Mouse (Mus musculus): ENCODE measurements at regions not wholly inside any gene's neighbourhood (a gene's known extent, or its start where the extent isn't known, plus 50 kb on each side); places are given as distances from the start of the nearest gene placed in this dataset.
A peak's percentile ranks its signal among the peaks of the same experiment; 100 is the strongest.

- H3K4me1 ChIP-seq (ENCODE audit: control insufficient read depth, insufficient read depth, low read length), result no peaks in the 10 kb centered on the region
- H3K9me3 ChIP-seq (ENCODE audit: control insufficient read depth, low read length), result no peaks in the 10 kb centered on the region
- DNase-seq (no peak), ATAC-seq (ENCODE audit: low FRiP score, low TSS enrichment) (no peak)
- no peak overlapping the region for H3K4me3 ChIP-seq (replicated peaks; ENCODE audit: low read depth, low read length)
- H3K4me2 ChIP-seq (ENCODE audit: low read length), result no peak overlapping the region
- no peak overlapping the region for H3K27ac ChIP-seq (replicated peaks; ENCODE audit: low read depth, low read length)
- H3K9ac ChIP-seq (replicated peaks; ENCODE audit: low read length), result no peak overlapping the region
- no peaks in the 10 kb centered on the region for H3K36me3 ChIP-seq (ENCODE audit: control insufficient read depth, insufficient read depth, low read length)
- H3K27me3 ChIP-seq (ENCODE audit: control insufficient read depth, insufficient read depth, low read length), result no peaks in the 10 kb centered on the region
These were observed 156.8 kb upstream of the Fshr start for GRCm38 (mm10) chr17:89357241-89357640.

- Histone ChIP-seq H3K4me2 (ENCODE audit: low read length) (no peak overlapping the region), H3K27ac (replicated peaks; ENCODE audit: low read depth, low read length) (no peak overlapping the region), H3K4me3 (replicated peaks; ENCODE audit: low read depth, low read length) (no peak overlapping the region), H3K9ac (replicated peaks; ENCODE audit: low read length) (no peak overlapping the region), H3K36me3 (ENCODE audit: control insufficient read depth, insufficient read depth, low read length) (no peaks in the 10 kb centered on the region), H3K9me3 (ENCODE audit: control insufficient read depth, low read length) (no peaks in the 10 kb centered on the region), H3K27me3 (ENCODE audit: control insufficient read depth, insufficient read depth, low read length) (no peaks in the 10 kb centered on the region), H3K4me1 (ENCODE audit: control insufficient read depth, insufficient read depth, low read length) (no peaks in the 10 kb centered on the region)
- ATAC-seq (ENCODE audit: low FRiP score, low TSS enrichment), result no peak
- DNase-seq, result no peak
- WGBS, result 62% methylated on average over 8 of the region's 8 CpGs
These were observed 140.2 kb upstream of the Fshr start for GRCm38 (mm10) chr17:89340497-89341205.

GRCm38 (mm10) chr17:89319602-89320288 is 119.3 kb upstream of the Fshr start:
- no peaks in the 10 kb centered on the region for H3K4me1 ChIP-seq (ENCODE audit: control insufficient read depth, insufficient read depth, low read length)
- no peaks in the 10 kb centered on the region for H3K36me3 ChIP-seq (ENCODE audit: control insufficient read depth, insufficient read depth, low read length)
- no peak for ATAC-seq (ENCODE audit: low FRiP score, low TSS enrichment)
- 22% methylated on average over 2 of the region's 2 CpGs for WGBS
- DNase-seq, result no peak
- H3K4me2 ChIP-seq (ENCODE audit: low read length), result no peak overlapping the region
- no peak overlapping the region for H3K27ac ChIP-seq (replicated peaks; ENCODE audit: low read depth, low read length)
- H3K9me3 ChIP-seq (ENCODE audit: control insufficient read depth, low read length), result no peaks in the 10 kb centered on the region
- no peaks in the 10 kb centered on the region for H3K27me3 ChIP-seq (ENCODE audit: control insufficient read depth, insufficient read depth, low read length)
- H3K9ac ChIP-seq (replicated peaks; ENCODE audit: low read length), result no peak overlapping the region
- no peak overlapping the region for H3K4me3 ChIP-seq (replicated peaks; ENCODE audit: low read depth, low read length)

GRCm38 (mm10) chr17:89318356-89318755 is 117.9 kb upstream of the Fshr start:
- no peak overlapping the region for H3K27ac ChIP-seq (replicated peaks; ENCODE audit: low read depth, low read length)
- DNase-seq (no peak), ATAC-seq (ENCODE audit: low FRiP score, low TSS enrichment) (no peak)
- H3K4me1 ChIP-seq (ENCODE audit: control insufficient read depth, insufficient read depth, low read length), result no peaks in the 10 kb centered on the region
- no peak overlapping the region for H3K4me3 ChIP-seq (replicated peaks; ENCODE audit: low read depth, low read length)
- no peaks in the 10 kb centered on the region for H3K36me3 ChIP-seq (ENCODE audit: control insufficient read depth, insufficient read depth, low read length)
- H3K27me3 ChIP-seq (ENCODE audit: control insufficient read depth, insufficient read depth, low read length), result no peaks in the 10 kb centered on the region
- no peak overlapping the region for H3K4me2 ChIP-seq (ENCODE audit: low read length)
- 90% methylated on average over 1 of the region's 1 CpGs for WGBS
- H3K9ac ChIP-seq (replicated peaks; ENCODE audit: low read length), result no peak overlapping the region
- no peaks in the 10 kb centered on the region for H3K9me3 ChIP-seq (ENCODE audit: control insufficient read depth, low read length)

GRCm38 (mm10) chr17:89311133-89311532 is 110.7 kb upstream of the Fshr start:
- ATAC-seq (ENCODE audit: low FRiP score, low TSS enrichment) (no peak), DNase-seq (no peak)
- 91% methylated on average over 12 of the region's 12 CpGs for WGBS
- no peak overlapping the region for H3K27ac ChIP-seq (replicated peaks; ENCODE audit: low read depth, low read length)
- no peak overlapping the region for H3K4me3 ChIP-seq (replicated peaks; ENCODE audit: low read depth, low read length)
- no peaks in the 10 kb centered on the region for H3K27me3 ChIP-seq (ENCODE audit: control insufficient read depth, insufficient read depth, low read length)
- H3K4me2 ChIP-seq (ENCODE audit: low read length), result no peak overlapping the region
- H3K9me3 ChIP-seq (ENCODE audit: control insufficient read depth, low read length), result no peaks in the 10 kb centered on the region
- H3K36me3 ChIP-seq (ENCODE audit: control insufficient read depth, insufficient read depth, low read length), result no peaks in the 10 kb centered on the region
- H3K9ac ChIP-seq (replicated peaks; ENCODE audit: low read length), result no peak overlapping the region
- H3K4me1 ChIP-seq (ENCODE audit: control insufficient read depth, insufficient read depth, low read length), result no peaks in the 10 kb centered on the region

- ATAC-seq (ENCODE audit: low FRiP score, low TSS enrichment) (no peak), DNase-seq (no peak)
- Histone ChIP-seq H3K27me3 (ENCODE audit: control insufficient read depth, insufficient read depth, low read length) (no peaks in the 10 kb centered on the region), H3K27ac (replicated peaks; ENCODE audit: low read depth, low read length) (no peak overlapping the region), H3K4me3 (replicated peaks; ENCODE audit: low read depth, low read length) (no peak overlapping the region), H3K4me1 (ENCODE audit: control insufficient read depth, insufficient read depth, low read length) (0 out of 2 replicates have a peak, but pooled peaks cover 4% of the 10 kb centered on the region), H3K9ac (replicated peaks; ENCODE audit: low read length) (no peak overlapping the region), H3K4me2 (ENCODE audit: low read length) (no peak overlapping the region), H3K36me3 (ENCODE audit: control insufficient read depth, insufficient read depth, low read length) (no peaks in the 10 kb centered on the region), H3K9me3 (ENCODE audit: control insufficient read depth, low read length) (no peaks in the 10 kb centered on the region)
- WGBS, result 88% methylated on average over 4 of the region's 4 CpGs
These were observed 100.8 kb upstream of the Fshr start for GRCm38 (mm10) chr17:89301325-89301724.

- peak; percentile 77 for DNase-seq
- Histone ChIP-seq H3K4me3 (replicated peaks; ENCODE audit: low read depth, low read length) (no peak overlapping the region), H3K27me3 (ENCODE audit: control insufficient read depth, insufficient read depth, low read length) (no peaks in the 10 kb centered on the region), H3K9ac (replicated peaks; ENCODE audit: low read length) (no peak overlapping the region), H3K4me2 (ENCODE audit: low read length) (no peak overlapping the region; the same call in 1 of the 2 replicates), H3K27ac (replicated peaks; ENCODE audit: low read depth, low read length) (peak overlapping the region; percentile 45; the same call in 1 of the 2 replicates), H3K9me3 (ENCODE audit: control insufficient read depth, low read length) (no peaks in the 10 kb centered on the region), H3K36me3 (ENCODE audit: control insufficient read depth, insufficient read depth, low read length) (no peaks in the 10 kb centered on the region), H3K4me1 (ENCODE audit: control insufficient read depth, insufficient read depth, low read length) (0 out of 2 replicates have a peak, but pooled peaks cover 4% of the 10 kb centered on the region)
- 5% methylated on average over 4 of the region's 4 CpGs for whole genome bisulfite sequencing
- peak; percentile 78; the same call in 1 of the 2 replicates for ATAC-seq (ENCODE audit: low FRiP score, low TSS enrichment)
These were observed 97.0 kb upstream of the Fshr start for GRCm38 (mm10) chr17:89297277-89298002.

GRCm38 (mm10) chr17:89281321-89281720 is 80.8 kb upstream of the Fshr start:
- H3K36me3 ChIP-seq (ENCODE audit: control insufficient read depth, insufficient read depth, low read length), result no peaks in the 10 kb centered on the region
- no peak overlapping the region for H3K27ac ChIP-seq (replicated peaks; ENCODE audit: low read depth, low read length)
- H3K4me1 ChIP-seq (ENCODE audit: control insufficient read depth, insufficient read depth, low read length), result no peaks in the 10 kb centered on the region
- ATAC-seq (ENCODE audit: low FRiP score, low TSS enrichment), result no peak
- 95% methylated on average over 2 of the region's 2 CpGs for WGBS
- no peaks in the 10 kb centered on the region for H3K27me3 ChIP-seq (ENCODE audit: control insufficient read depth, insufficient read depth, low read length)
- H3K4me2 ChIP-seq (ENCODE audit: low read length), result no peak overlapping the region
- no peak overlapping the region for H3K4me3 ChIP-seq (replicated peaks; ENCODE audit: low read depth, low read length)
- DNase-seq, result no peak
- no peak overlapping the region for H3K9ac ChIP-seq (replicated peaks; ENCODE audit: low read length)
- H3K9me3 ChIP-seq (ENCODE audit: control insufficient read depth, low read length), result peaks cover 23% of the 10 kb centered on the region

Data from midbrain, embryonic 14.5 days (tissue).